Mouse (Mus musculus) layer of hippocampus, postnatal 10 days (tissue): Measurements from ENCODE around the gene Kcnn1. TPM values are rescaled to one million over a fixed set of nuclear protein-coding genes. Genes with fewer than 3 reads are reported as not detected.

Experiments used
- DNase-seq, 2 experiments: peaks; one replicate each; pipeline ENCODE4 v3.0.0; 2021; ENCODE audit warnings: low spot score in 2 of 2
- total RNA-seq, 2 experiments: library from RNA; stranded (reverse); gene quantifications; 2 replicates each; pipeline ENCODE4 v1.2.3; 2021

Kcnn1 gene
- total RNA-seq, 2 experiments from 2014 or later, result 25.3 to 28.3 TPM

DNA sequence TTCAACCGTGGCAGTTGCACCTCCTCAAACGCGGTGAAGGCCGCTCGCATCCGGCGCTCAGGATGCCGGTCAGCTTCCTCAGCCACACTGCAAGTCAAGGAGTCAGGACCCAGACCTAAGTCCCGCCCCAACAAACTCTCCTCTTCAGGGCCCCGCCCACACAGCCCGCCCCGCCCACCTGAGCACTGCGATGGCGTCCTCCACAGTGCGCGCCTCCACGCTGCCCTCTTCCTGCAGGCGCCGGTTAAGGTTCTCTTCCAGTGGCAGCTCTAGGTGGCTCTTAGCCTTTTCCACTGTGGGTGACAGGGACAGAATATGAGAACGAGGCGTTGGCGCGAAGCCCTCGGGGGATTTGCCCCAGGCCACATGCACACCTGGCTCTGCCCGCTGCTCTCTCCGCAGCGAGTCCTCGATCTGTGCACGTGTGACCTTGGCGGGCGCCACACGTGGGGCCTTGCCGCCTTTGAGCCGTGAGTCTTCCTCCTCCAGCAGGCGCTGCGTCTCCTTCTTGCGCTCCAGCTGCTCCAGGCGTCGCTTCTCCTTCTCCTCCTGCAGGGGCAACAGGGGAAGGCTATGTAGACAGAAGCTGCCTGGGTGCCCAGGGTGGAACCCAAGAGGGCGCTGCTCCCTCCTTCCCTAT lies 5.6 kb upstream of the Kcnn1 start:
- DNase-seq, result peak in 1 of 2 experiments; percentile 35

DNA sequence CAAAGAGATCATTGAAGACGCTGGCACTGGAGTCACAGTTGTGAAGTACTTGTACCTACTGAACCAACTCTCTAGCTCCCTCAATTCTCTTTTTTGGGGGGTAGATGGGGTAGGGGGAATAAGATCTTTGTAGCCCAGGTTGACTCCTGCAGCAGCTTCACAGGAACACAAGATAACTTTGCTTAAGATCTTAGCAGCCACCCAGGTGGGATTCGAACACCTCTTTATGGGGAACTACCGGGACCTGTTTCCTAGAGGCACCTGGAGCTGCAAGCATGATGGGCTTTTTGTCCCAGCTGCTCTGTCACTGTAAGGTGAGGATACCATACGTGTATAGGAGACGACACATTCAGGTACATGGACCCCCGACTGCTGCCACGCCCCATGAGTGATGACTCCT lies 3.5 kb upstream of the Kcnn1 start:
- no peak for DNase-seq

DNA sequence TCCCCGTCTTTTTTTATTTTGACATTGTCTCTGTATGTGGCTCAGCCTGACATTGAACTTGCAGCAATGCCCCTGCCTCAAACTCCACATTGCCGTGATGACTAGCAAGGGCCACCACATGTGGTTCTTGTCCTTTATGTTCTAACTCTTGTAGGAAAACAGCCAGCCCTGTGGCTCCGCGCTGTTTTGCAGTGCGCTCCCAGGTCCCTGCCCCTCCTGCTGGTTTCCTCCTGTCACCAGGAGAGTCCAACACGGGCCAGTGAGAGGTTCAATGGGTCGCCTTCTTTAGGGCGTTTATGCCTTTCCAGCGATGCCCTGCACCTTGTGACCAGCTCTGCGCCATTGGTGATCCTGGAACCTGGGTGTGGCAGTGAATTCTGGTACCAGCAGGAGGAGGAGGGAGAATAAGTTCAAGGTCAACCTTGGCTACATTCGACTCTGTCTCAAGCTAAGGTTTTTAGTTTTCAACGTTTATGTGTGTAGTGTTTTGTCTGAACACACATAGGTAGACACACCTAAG lies 3.0 kb upstream of the Kcnn1 start:
- peak in 1 of 2 experiments; percentile 34 for DNase-seq

DNA sequence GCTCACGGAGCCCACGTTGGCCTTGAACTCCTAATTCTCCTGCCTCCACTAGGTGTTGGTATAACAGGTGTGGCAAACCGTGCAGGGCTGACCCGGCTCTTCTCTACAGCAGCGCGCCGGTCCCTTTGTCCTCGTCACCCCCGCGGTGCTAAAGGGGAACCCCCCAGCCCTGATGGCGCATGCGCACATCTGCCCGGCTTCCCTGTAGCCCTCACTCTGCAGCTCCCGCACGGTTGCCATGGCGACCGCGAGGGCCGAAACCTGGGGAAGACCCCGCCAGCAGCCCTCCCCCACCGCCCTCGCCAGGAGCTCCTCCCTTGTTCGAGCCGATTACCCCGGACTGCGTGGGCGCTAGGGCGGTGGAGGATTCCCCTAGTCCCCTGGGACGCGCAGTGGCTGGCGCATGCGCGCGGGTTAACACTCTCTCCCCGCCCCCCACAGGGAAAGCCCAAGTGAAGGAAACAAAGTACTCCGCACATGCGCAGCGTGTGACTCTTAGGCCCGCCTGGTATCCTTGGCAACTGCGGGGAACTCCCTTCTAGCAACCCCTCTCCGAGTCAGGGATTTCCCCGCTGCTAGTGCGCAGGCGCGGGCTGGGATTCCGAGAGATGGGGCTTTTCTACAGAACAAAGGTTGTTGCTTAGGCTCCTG lies 2.4 kb upstream of the Kcnn1 start:
- DNase-seq, result peak; percentile 99 to 100

DNA sequence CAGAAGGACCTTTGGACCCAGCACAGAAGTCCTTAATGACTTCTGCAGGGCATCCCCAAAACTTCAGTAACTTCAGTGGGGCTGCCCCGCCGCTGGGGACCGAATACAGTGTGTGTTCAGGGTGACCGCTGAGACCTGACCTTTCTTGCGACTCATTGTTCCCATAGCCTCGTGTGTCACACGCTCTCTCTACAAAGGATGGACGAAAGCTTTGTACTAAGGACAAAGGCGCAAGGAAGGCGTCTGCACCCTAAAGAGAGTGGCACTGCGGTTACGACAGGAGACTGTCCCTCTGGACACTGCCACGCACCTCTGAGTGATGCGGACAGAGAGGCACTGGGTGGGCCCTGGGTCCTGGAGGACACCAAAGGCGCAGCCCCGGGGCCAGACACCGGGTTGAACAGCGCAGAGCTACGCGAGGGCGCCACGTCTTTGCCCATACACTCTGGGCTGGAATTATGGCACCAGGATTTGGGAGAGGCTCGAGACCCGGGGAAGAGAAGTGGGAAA lies 1.7 kb upstream of the Kcnn1 start:
- no peak for DNase-seq

DNA sequence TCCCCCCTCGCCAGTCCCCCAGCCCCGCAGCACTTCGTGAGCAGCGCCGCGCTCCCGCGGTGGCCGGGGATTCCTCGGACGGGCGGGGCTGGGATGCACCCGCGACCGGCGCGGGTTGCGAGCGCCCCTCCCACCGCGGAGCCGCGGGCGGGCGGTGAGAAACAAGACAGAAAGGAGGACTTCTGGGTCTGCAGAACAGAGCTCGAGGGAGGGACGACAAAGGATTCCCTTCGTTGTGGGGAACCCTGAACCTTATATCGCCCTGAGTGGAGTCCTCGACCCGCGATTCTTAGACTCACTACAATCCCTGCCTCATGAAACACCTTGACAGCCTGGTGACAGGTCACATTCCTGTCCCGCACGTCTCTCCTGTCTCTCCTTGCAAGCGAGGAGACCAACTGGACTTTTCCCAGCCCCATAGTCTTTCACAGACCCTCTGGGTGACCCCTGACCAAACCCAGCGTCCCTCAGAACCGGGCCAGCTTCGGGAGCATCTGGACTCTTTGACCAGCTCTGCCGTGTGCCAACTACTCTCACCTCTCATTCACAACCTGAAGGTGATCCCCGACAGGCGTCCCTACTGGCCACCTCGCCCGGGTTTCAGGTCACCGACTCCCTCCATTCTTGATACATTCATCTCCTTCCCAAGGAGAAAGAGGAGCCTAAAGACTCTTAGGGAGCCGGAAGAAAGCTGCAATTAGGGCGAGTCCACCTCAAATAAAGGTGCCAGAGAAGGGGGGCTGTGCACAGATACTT lies 1.1 kb upstream of the Kcnn1 start:
- DNase-seq, result no peak

DNA sequence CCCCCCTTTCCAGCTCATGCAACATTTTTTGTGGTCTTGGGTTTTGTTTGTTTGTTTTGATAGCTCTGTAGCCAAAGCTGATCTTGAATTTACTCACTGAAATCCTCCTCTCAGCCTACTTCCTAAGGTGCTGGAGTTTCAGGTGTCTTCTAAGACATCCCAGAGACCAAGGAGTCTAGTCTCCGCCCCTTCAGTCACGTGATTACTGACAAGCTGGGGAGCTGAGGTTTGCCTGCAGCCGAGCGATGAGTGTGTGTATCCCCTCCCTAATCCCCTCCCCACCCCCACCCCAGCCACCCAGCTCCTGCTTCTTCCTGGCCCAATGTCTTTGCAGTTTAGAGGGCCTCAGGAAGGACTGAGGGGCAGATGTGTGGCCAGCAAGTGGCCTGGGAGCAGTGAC lies 5.5 kb downstream of the Kcnn1 start:
- no peak for DNase-seq

DNA sequence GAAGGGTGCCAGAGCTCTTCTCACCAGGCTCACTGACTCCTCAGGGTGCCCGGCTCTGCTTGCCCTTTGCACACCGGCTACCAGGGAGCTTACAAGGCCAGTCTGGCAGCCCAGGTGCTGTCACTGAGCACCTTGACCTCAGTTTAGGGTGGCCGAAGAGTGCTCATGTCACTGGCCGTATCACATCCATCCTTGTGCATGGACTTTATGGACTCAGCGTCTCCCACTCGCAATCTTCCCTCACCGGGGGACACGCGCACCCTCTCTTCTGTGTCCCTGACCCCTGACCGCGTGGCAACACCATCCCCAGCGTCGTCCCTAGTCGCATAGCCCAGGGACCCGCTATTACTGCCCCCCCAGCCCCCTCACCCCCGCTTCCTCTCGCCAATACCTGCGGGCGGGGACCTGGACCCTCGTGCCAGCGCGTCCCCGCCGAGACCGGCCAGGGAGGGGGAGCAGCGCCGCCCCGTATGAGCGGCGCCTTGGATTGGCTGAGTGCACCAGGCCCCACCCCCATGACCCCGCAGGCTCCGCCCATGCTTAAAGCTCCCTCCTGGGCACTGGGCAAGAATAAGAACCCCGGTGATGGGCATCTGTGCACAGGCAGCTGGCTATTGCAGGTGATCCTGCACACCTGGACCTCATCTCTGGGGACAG lies 6.4 kb downstream of the Kcnn1 start:
- peak; percentile 77 to 85 for DNase-seq

DNA sequence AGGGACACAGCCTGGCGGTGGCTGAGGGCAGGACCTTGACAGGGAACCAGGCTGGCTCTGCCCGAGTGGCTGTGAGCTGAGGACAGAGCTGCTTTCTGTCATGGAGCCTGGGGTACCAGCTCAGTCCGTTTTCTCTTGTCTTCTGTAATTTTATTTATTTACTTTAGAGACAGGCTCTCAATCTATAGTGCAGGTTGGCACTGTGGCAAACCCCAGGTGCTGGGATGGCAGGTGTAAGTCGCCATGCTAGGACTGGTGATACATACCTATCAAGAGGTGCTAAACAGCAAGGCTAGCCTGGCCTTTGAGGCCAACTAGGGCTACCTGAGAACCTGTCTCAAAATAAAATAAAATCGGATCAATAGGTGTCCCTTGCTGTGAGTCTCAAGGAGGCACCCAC lies 7.0 kb downstream of the Kcnn1 start:
- no peak for DNase-seq

DNA sequence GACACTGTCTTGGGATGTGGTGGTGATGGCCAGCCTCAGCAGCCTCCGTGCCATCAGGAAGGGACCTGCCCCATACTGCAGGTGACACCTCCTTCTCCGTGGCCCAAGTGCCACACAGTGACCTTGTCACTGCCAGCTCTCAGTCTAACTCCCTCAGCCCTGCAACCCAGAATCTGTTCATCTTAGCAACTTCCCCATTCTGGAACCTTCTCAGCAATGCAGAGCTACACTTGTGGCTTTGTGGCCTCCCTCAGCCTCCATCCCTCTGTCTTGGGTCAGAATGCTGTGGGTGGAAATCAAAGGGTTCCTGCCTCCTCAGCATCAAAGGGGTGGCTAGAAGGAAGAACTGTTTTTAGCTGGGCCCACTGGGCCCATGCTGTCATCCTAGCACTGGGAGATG lies 9.2 kb downstream of the Kcnn1 start:
- DNase-seq, result no peak

DNA sequence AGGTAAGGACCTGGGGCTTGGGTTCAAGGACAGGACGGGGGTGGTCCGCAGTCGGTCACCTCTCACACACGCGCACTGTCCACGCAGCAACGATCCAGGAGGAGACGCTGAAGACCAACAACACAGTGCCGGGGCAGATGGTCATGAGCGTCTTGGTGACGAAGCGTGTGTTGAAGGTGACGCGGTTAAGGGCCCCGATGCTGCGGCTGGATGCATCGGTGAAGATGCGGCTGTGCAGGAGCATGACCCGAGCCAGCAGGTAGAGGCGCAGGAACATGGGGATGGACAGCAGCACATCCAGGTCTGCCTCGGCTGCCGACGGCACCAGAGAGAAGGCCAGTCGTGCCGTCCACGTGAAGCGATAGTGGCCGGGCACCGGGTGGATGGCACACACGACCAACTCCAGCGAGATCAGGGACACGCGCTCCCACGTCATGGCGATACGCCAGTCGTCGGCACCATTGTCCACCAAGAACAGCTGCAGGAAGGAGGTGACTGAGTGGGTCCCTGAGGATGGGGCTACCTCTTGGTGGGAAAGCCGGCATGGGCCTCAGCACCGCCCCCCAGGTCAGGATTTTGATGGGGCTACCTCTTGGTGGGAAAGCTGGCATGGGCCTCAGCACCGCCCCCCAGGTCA lies 10.3 kb downstream of the Kcnn1 start:
- no peak for DNase-seq

DNA sequence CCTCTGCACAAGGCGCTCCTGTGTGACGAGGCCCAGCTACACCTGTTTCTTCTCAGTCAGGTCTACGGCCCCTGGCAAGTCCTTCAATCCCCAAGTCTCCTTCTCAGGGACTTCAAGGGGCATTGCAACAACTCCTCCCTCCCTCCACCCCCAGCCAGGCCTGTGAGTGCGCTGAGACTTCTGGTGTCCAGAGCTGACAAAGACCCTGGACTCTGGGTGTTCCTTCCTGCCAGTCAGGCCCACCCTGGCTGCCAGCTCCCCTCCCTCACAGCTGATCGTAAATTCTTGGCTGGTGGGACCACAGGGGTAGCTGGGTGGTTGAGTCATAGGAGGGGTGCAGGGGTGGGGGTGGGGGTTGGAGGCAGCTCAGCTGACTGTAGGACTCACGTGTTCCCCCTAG lies 11.2 kb downstream of the Kcnn1 start:
- no peak for DNase-seq

DNA sequence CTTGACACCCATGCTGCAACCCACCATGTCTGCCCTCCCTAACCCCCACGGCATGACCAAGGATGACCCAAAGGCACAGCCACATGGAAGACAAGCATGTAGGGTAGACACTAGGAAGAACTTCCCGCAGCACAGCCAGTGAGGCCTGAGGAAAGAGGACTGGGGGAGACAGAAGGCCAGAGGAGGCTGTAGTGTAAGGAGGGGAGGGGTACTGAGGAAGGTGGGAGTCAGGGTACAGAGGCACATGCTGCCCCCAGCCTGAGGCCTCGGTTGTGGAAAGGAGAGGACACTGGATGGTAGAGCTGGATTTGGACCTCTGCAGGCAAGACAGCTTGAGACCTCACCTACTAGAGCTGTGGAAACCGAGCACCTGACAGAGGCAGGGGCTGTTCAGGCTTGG lies 12.1 kb downstream of the Kcnn1 start:
- no peak for DNase-seq

DNA sequence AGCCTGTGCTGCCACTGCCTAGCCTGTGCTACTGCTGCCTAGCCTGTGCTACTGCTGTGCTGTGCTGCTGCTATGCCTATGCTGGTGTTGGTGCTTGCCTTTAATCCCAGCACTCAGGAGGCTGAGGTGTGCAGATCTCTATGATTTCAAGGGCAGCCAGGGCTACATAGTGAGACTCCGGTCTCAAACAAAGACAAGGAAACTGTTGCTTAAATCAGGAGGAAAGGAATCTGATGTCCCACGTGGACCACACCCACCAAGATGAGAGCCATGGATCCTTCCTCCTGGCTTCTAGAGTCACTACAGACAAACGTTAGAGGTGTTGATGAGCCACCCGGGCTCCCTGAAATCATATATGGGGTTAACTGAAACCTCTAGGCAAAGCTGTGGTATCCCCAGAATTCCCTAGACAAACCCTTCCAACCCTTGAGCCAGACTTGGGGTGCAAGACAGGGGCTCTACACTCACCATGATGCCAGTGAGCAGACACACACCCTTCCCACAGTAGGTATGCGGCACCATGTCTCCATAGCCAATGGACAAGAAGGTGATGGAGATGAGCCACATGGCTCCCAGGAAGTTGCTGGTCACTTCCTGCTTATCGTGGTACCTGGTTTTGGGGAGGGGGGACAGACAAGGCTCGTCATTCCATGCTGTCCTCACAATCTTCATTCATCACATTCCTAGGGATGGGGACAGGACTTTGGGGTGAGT lies 12.8 kb downstream of the Kcnn1 start:
- no peak for DNase-seq

DNA sequence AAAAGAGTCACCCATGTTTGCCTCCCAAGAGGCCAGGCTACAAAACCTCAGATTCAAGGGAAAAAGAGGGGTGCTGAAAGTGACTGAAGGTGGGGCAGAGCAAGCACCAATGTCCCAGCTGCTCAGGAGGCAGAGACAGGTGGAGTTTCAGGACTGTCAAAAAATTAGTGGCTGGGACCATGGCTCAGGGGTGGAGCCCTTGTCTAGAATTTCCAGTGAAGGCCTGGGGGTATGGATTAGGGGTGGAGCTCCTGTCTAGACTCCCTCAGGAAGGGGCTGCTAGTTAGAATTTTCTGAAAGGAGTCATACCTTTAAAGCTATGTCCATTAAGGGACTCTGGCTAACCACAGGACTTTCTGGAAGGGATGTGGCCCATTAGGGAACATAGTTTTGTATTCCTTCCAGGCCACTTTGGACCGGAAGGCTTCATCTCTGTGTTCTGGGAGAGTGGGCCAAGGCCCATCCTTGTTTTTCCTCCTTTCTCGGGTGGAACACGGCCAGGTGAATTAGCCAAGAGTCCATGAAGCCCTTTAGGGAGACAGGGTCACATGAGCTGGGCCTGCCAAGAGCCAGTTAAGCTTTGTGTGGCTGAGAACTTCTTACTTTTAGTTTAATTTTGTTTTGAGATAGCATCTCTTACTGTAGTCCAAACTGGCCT lies 13.6 kb downstream of the Kcnn1 start:
- DNase-seq, result no peak

DNA sequence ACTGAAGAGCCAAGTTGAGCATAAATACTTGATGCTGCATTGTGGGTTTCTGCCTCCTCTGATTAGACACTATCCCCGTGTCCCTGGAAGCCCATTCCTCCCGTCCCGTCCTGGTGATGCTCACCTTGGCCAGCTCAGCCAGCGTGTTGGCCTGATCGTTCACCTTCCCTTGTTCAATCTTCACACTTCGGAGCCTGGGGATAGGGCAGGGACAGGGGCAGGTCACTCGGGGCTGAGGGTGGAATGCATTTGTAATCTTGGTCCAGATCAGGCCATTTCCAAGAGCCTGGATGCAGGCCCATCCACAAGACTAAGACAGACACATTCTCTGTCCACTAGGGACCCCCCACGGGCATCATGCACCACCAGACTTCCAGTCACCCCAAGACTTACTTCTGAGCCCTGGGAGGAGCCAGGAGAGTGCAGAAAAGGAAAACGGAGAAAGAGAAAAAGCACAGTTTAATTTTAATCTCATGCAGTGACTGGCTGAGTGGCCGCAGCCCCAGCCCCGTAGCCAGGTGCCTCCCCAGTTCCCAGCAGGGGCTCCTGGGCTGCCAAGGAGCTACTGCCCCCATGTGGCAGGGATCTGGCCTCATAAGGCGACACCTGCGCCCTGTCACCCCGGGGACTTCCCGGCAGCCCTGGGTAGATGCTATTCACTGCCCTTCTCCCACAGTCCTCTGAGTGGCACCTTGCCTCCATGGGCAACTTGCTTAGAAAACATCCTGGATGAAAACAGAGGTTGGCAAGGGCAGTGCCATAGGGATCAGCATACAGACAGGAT lies 16.5 kb downstream of the Kcnn1 start:
- no peak for DNase-seq

DNA sequence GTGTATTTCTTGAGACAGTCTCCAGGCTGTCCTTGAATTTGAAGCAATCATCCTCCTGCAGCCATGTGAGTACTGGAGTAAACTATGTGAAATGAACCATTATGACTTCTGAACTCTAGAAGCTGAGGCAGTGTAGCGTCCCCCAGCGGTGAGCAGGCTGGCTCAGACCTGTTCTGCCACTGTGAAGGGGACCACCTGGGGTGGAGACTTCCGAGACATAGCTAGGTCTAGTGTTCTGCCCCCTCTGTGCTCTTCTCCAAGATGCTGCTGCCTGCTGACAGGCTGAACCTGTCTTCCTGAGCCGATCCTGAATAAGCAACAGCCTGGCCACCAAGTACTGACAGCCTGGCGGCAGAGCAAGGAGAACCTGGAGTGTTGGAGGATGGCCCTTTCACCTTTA lies 17.9 kb downstream of the Kcnn1 start:
- DNase-seq, result no peak

DNA sequence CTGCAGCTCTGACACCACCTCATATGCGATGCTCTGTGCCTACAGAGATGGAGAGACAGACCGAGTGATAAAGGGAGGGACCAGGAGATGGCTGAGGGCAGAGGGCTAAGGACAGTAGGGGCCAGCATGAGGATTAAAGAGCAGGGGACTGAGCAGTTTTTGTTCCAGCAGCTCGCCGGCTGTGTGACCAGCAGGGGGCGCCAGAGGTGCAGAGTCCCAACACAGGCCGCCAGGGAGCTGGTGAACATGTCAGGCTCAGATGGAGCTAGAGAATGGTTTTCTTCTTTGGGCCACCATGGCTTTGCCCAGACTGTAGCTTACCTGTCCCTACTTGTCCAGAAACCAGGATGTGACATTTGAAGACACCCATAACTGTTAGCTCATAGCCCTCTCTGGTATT lies 18.5 kb downstream of the Kcnn1 start:
- DNase-seq, result peak; percentile 94 to 95

DNA sequence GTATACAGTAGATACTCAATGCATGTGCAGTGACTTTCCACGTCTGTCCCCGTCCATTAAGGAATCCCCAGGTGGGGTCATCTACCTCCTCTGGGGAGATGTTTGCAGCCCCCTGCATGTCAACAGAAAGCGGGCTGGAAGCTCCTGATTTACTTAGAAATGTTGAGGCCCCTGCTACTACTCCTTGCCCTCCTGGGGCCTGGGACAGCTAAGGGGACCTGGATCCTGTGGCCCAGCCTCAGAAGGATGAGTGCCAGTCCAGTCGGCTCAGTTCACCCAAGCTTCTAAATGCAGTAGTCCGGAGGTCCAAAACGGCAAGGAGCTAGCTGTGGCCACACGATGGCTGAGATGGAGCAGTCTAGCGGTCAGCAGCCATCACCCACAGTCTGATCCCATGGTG lies 19.1 kb downstream of the Kcnn1 start:
- no peak for DNase-seq
